Mouse (Mus musculus): Measurements from ENCODE around the gene D930048N14Rik.

DNA sequence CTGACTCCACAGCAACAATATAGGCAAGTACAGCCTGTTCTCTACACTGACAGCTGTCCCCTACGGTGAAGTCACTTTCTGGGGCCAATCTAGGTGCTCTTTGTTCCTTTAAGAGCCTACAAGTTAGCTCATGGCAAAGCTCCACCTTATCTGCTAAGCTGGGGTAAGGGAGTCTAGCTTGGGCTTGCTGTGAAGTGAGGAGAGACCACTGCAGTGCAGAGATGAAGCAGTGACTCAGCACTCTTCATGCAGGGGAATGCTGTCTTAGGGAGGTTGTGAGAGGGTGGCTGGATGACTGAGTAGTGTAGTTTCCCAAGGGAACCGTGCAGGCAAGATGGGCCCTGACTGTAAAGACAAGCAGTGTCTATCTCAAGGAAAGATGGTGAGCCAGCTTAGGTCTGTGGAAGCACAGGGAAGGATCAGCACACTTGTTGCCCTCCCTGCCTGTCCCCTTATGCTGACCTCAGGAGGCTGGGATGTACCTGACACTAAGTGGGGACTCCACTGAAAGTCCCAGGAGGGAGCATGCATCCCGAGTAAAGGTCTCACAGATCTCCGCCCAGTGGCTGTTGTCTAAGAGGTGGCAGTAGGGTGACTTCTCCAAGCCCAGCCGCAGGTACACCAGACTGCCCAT is 25.4 kb upstream of the D930048N14Rik start:
- TF ChIP-seq HCFC1 (IDR thresholded peaks at IDR 0.05; ENCODE audit: borderline replicate concordance, insufficient read depth, low read length) = no peak
- TF ChIP-seq MAFK (IDR thresholded peaks at IDR 0.05; ENCODE audit: insufficient read depth, low read depth, low read length) = peak; percentile 79
- TF ChIP-seq ZC3H11A (IDR thresholded peaks at IDR 0.05; ENCODE audit: borderline replicate concordance, low read depth, low read length) = no peak
- no peak for TF ChIP-seq ZNF384 (IDR thresholded peaks at IDR 0.05; ENCODE audit: low read depth, low read length)
- TF ChIP-seq CHD2 (IDR thresholded peaks at IDR 0.05; ENCODE audit: low read depth, low read length) = no peak
